Mouse (Mus musculus) heart, postnatal 0 days (tissue): ENCODE measurements at regions not wholly inside any gene's neighbourhood (a gene's known extent, or its start where the extent isn't known, plus 50 kb on each side); places are given as distances from the start of the nearest gene placed in this dataset.

Experiments used
- ATAC-seq: fragments of 200-750 bp; cut with Nextera tagmentation; 2 replicates; pipeline ENCODE4 v1.8.0; 2017; ENCODE audit warnings: low read depth, moderate number of reproducible peaks, moderate library complexity; ENCODE audit not compliant: insufficient read depth
- DNase-seq: peaks from one replicate; pipeline ENCODE4 v3.0.0-alpha.2; 2016; ENCODE audit warnings: low spot score
- H3K27ac ChIP-seq: fragments of 300-500 bp; sonication (generic); 2 replicates; pipeline ENCODE4 v1.5.1; 2014; ENCODE audit warnings: low read depth, mild to moderate bottlenecking
- H3K27me3 ChIP-seq: fragments of 300-500 bp; sonication (generic); 2 replicates; pipeline ENCODE4 v1.6.1; 2014; ENCODE audit warnings: low read length, mixed read lengths; ENCODE audit not compliant: control insufficient read depth, insufficient read depth
- H3K36me3 ChIP-seq: fragments of 300-500 bp; sonication (generic); replicated peaks from 2 replicates; pipeline ENCODE4 v1.6.1; 2014; ENCODE audit warnings: low read length, mixed read lengths; ENCODE audit not compliant: control insufficient read depth, insufficient read depth
- H3K4me1 ChIP-seq: fragments of 300-500 bp; sonication (generic); 2 replicates; pipeline ENCODE4 v1.6.1; 2014; ENCODE audit warnings: antibody characterized with exemption; ENCODE audit not compliant: control insufficient read depth, insufficient read depth
- H3K4me2 ChIP-seq: fragments of 300-500 bp; sonication (generic); 2 replicates; pipeline ENCODE4 v1.6.1; 2014; ENCODE audit warnings: low read depth, mild to moderate bottlenecking, low read length, moderate library complexity
- H3K4me3 ChIP-seq: fragments of 300-500 bp; sonication (generic); 2 replicates; pipeline ENCODE4 v1.5.1; 2014; ENCODE audit warnings: low read depth, low read length
- H3K9ac ChIP-seq: fragments of 300-500 bp; sonication (generic); replicated peaks from 2 replicates; pipeline ENCODE4 v1.6.1; 2014; ENCODE audit warnings: low read depth, low read length, mixed read lengths
- H3K9me3 ChIP-seq: fragments of 300-500 bp; sonication (generic); replicated peaks from 2 replicates; pipeline ENCODE4 v1.6.1; 2016; ENCODE audit warnings: low read length; ENCODE audit not compliant: control insufficient read depth
- CTCF ChIP-seq: IDR thresholded peaks from 2 replicates; pipeline ENCODE4 v1.5.1; 2016; ENCODE audit warnings: antibody characterized with exemption, control low read depth, low read depth
- EP300 ChIP-seq: IDR thresholded peaks from 2 replicates; pipeline ENCODE4 v1.6.1; 2016; ENCODE audit warnings: antibody characterized with exemption, low read depth
- WGBS: fragments of 180-500 bp; shearing (Covaris S2); extraction: QIAGEN DNeasy Blood & Tissue Kit; methylation state at CpG from one replicate; pipeline ENCODE4 v1.1.7; 2014; 5-methylcytosine and 5-hydroxymethylcytosine counted together

DNA sequence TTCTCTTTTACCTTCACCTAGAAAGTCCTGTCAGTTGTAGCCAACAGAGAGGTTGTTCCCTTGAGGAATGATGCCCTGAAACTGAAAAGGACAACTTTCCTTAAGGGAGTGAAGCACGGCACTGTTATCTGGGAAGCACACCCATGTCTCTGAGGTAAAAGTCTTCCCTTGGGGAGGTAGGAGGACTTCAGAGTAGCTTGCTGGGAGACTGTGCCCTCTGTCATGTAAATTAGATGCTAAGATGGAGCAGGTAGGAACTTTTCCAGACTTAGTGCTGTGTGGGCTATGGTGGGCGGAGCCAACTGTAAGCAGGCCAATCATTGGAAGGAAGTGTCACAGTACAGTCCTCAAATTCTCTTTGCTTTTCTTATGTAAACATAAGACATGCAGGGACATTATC lies 240.3 kb upstream of the Gm765 start:
- Histone ChIP-seq H3K4me2 (no peak overlapping the region), H3K9me3 (no peaks in the 10 kb centered on the region), H3K36me3 (no peaks in the 10 kb centered on the region), H3K27me3 (no peaks in the 10 kb centered on the region), H3K4me3 (no peak overlapping the region), H3K9ac (no peak overlapping the region), H3K27ac (no peak overlapping the region), H3K4me1 (no peaks in the 10 kb centered on the region)
- TF ChIP-seq CTCF (no peak), EP300 (no peak)
- DNase-seq (no peak), ATAC-seq (no peak)
- 65% methylated on average over 2 of the region's 2 CpGs for WGBS

DNA sequence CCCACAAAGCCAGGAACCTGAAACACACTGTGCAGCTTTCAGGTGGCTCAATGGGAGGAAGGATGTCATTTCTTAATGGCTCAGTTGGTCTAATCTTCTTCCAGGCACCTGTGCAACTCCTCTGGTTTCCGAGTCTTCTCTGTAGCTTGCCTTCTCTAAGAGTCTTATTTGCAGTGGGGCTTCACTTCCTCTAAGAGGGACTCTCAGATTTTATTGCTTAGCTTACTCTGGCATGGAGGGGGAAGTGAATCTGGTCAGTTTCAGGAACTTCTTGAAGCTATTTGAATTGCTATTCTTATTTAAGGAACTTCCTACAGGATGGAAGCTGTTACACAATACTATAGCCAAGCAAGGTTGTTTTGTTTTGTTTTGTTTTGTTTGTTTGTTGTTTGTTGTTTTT lies 232.7 kb upstream of the Gm765 start:
- ATAC-seq = no peak
- no peak overlapping the region for H3K4me3 ChIP-seq
- H3K9ac ChIP-seq = no peak overlapping the region
- no peaks in the 10 kb centered on the region for H3K4me1 ChIP-seq
- no peak overlapping the region for H3K27ac ChIP-seq
- H3K4me2 ChIP-seq = no peak overlapping the region
- no peaks in the 10 kb centered on the region for H3K36me3 ChIP-seq
- WGBS = 71% methylated on average over 1 of the region's 1 CpGs
- TF ChIP-seq CTCF (no peak), EP300 (no peak)
- no peaks in the 10 kb centered on the region for H3K27me3 ChIP-seq
- H3K9me3 ChIP-seq = no peaks in the 10 kb centered on the region
- DNase-seq = no peak

DNA sequence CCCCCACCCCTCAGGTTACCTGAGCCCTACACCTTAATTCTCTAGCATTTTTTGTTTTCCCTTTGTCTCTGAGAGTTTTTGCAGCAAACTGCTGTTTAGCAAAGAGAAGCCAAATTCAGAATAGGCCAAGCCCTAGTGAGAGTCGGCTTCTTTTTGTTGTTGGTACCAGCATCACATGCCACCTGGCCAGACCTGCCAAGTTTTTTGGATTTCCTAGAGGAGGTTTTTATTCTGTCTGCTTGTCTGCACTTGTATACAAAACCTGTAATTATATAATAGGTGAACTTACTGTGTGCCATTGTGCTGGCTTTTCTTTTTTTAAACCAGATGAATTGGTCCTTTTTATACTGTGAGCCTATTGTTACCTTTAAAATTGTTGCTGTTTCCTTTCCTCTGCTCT lies 213.1 kb upstream of the Gm765 start:
- WGBS = 74% methylated on average over 1 of the region's 1 CpGs
- H3K9me3 ChIP-seq = no peaks in the 10 kb centered on the region
- no peaks in the 10 kb centered on the region for H3K4me1 ChIP-seq
- DNase-seq (no peak), ATAC-seq (no peak)
- H3K27ac ChIP-seq = no peak overlapping the region
- no peak overlapping the region for H3K9ac ChIP-seq
- no peak overlapping the region for H3K4me3 ChIP-seq
- no peaks in the 10 kb centered on the region for H3K27me3 ChIP-seq
- TF ChIP-seq CTCF (no peak), EP300 (no peak)
- H3K36me3 ChIP-seq = no peaks in the 10 kb centered on the region
- no peak overlapping the region for H3K4me2 ChIP-seq

DNA sequence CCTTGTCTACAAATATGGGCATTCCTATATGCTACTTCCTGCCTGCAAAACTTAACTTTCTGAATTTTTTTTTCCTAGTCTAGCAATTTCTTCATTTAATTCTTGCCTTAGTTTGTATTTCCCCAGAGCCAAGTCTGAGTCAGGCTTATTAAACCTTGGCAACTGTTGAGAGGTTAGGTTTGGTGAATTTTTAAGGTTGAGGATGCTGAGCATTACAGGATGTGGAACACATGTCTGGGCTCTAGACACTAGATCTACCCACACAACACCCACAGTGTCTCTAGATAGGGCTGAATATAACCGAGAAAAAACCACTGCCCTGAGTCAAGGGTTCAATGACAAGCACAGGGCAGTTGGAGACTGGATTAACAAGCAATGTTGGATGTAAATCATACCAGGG lies 211.4 kb upstream of the Gm765 start:
- TF ChIP-seq CTCF (no peak), EP300 (no peak)
- Histone ChIP-seq H3K4me2 (no peak overlapping the region), H3K36me3 (no peaks in the 10 kb centered on the region), H3K27me3 (no peaks in the 10 kb centered on the region), H3K27ac (no peak overlapping the region), H3K4me3 (no peak overlapping the region), H3K9me3 (no peaks in the 10 kb centered on the region), H3K4me1 (no peaks in the 10 kb centered on the region), H3K9ac (no peak overlapping the region)
- no peak for ATAC-seq
- WGBS = 45% methylated on average over 1 of the region's 1 CpGs
- DNase-seq = no peak

DNA sequence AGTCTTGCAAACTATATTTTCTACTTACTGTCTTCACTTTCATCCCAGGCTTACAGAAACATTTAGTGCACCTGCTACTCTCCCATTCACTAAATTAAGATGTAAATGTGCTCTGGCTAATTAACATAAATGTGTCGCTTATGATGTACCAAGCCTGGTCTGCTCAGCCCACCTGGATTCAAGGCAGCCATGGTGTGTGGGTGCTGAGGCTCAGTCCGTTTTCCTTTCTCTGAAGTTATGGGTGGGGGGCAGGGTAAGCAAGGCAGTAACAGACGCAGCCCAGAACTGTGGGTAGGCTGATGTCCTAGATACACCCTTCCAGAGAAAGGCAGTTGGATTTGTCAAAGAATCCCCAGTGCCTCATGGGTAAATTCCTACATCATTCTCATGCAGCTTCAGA lies 209.2 kb upstream of the Gm765 start:
- Histone ChIP-seq H3K9ac (no peak overlapping the region), H3K27ac (no peak overlapping the region), H3K4me3 (no peak overlapping the region), H3K4me2 (no peak overlapping the region), H3K9me3 (no peaks in the 10 kb centered on the region), H3K4me1 (no peaks in the 10 kb centered on the region), H3K36me3 (no peaks in the 10 kb centered on the region), H3K27me3 (no peaks in the 10 kb centered on the region)
- DNase-seq (no peak), ATAC-seq (no peak)
- WGBS = 79% methylated on average over 3 of the region's 3 CpGs
- TF ChIP-seq EP300 (no peak), CTCF (no peak)

DNA sequence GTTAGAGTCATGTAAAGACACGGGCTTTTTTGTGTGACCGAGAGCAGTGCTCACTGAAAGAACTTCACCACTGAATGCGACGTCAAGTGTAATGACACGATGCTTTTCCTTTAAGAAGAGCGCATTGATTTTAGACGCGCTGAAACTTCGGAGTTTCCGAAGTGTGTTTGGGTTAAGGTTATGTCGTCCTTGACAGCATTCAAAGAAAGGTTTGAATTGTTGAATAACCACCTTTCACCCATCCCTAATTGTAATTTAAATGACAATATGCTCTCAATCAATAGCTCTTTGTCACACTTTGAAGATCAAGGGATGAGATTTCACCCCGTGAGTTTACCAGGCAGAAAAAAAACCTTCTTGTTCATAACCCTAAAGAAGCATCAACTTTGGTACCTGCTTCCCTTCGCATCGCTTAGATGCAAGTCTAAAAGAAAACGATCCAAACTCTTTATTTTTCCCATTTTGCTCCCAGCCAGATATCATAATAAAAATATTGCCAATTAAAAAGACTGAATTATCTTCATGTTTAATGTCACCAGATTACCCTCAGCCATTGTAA lies 184.4 kb upstream of the Gm765 start:
- ATAC-seq (no peak), DNase-seq (no peak)
- no peaks in the 10 kb centered on the region for H3K9me3 ChIP-seq
- no peak overlapping the region for H3K27ac ChIP-seq
- no peak overlapping the region for H3K4me3 ChIP-seq
- 75% methylated on average over 15 of the region's 15 CpGs for WGBS
- no peaks in the 10 kb centered on the region for H3K4me1 ChIP-seq
- H3K4me2 ChIP-seq = no peak overlapping the region
- H3K9ac ChIP-seq = no peak overlapping the region
- H3K36me3 ChIP-seq = no peaks in the 10 kb centered on the region
- TF ChIP-seq CTCF (no peak), EP300 (no peak)
- H3K27me3 ChIP-seq = no peaks in the 10 kb centered on the region
